Mouse (Mus musculus) frontal cortex, postnatal 14 days (tissue): ENCODE data around the gene Sctr.

Experiments used
- DNase-seq, 2 experiments: peaks; one replicate each; pipeline ENCODE4 v3.0.0; 2022; ENCODE audit warnings: low spot score in 2 of 2

Sctr gene

DNA sequence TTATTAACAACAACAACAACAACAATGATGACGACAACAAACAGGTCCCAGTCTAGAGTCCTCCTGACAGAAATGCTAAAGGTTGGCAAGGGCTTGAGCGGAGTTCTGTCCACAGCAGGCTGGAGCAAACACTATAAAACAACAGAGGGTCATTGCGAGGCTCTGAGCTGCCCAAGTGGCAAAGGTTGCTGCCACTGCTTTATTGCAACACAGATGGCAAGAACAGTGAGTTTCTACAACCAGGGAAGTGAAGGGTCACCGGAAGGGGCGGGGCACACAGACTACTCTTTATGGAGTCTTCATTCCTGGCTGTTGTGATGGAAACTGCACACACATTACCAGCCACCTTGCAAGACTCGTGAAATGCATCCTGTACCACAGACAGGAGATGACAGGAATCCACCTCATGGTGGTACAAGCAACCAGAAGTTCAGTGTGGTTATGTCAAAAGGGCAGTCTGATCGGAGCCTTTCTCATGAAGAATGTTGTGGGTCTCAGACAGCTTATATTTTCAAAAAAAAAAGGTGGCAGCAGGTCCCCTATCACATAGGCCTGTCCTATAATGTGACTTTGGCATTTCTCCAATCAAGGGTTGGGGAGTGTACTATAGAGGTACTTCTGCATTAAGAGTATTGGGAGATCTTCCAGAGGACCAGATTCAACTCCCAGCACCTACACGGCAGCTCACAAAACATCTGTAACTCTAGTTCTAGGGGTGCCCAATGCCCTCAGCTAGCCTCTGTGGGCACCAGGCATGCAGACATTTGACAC, 93.9 kb downstream of the Sctr start:
- DNase-seq = no peak

DNA sequence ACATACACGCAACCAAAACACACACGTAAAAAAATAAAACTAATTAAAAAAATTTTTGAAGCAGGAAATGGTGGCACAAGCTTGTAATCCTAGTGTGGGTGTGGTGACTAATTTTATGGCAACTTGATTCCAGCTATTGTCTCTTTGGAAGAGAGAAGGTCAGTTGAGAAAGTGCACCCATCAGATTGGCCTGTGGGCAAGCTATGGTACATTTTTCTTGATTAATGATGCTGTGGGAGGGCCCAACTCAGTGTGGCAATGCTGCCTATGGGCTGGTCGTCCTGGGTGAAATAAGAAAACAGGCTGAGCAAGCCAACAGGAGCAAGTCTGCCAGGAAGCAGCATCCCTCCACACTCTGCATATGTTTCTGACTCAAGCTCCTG, 94.5 kb downstream of the Sctr start:
- DNase-seq = no peak

DNA sequence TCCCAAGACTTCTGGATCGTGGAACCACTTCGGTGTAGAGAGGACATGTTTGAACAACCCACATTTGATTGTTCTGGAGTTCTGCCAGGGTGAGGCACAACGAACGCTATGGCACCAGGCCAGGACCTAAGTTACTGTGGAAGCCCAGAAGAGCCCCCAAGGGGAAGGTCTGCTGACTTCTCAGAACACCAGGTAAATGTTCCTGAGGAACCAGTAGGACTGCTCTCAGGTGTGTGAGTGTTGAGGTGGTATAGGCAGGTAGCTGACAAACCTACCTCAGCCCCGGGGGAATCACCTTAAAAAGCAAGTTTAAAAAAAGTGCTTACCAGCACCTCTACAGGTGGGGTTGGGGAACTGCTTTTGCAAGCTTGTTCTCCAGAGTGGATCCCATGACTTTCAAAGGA, 98.9 kb downstream of the Sctr start:
- DNase-seq = no peak

DNA sequence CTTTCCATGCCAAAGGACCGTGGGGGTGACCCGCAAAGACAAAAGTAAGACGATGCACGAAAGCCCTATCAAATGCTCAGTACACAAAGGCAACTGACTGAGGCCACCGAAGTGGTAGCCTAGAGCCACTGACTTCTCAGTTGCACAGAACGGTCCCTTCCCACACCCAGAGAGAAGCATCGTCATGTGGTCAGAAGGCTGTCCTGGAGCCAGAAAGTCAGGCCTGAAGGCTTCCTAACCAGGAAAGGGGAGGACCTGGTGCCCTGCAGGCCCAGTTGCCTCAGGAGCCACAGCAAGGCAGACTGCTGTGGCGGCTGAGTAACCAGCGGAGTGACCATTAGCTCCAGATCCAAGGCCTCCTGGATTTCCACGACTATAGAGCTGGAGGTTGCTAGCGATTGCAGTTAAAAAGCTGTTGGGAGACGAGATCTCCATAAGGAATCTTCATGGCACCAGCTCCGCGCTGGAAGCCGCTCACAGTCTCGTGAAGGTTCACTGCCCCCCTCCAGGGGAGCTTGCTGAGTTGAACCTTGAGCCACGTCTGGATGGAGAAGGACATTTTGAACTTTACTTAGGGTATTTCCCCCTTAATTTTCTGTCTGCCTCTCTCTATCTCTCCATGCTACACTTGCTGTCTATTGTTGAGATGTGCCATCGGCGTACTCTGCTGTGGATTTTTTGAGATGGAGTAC, 103.2 kb downstream of the Sctr start:
- no peak for DNase-seq

DNA sequence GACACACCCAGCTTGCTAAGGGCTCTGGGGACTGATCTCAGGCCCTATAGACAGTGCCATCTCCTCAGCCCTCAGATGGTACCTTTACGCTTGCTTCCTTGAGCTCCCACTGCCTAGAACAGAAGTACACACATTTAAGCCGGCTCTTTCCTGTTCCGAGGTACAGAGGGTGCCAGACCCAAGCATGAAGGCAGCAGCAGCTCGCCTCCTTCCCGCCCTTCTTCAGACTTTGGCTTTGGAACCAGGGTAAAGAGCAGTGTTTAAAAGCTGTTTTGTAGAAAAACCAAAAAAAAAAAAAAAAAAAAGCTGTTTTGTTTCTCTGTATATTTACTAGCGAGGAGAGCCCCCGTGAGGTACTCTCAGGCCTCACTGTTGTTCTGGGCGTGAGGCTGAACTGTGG, 105.1 kb downstream of the Sctr start:
- no peak for DNase-seq

DNA sequence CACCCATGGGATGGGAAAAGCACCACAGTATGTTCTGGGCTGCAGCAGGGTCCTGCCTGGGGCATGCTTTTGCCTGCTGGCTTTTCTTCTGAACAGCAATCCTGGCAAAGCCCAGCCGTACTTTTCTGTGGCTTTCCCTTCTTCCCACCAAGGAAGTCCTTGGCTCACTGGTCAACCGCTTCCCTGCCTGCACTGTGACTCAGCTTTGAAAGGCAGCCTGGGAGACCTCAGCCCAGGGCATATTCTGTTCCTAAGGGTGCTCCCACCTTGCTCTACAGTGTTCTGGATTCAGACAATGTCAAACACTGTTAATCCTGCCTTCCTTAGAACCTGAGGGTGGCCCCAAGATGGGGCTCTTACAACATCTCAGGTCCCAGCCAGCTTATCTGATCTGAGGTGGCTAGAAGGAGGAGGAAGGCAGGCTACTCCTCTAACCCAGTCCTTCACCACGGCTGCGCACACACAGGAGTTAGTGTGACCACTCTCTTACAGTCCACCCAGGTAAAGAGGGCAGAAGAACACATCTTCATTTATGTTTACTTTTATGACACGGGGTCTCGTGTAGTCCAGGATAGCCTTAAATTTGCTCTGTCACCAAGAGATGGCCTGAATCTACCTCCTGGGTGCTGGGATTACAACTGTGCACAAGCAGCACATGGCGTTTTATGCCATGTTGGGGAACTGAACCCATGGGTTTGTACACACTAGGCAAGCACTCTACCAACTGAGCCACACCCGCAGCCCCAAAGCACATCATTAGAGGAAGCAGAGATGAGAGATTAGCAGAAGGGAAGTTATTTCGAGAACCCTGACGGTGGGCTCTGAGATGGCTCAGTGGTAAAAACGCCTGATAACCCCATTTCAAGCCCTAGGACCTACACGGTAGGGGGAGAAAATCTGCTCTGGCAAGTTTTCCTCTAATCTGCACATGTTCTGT, 105.8 kb downstream of the Sctr start:
- no peak for DNase-seq
